Mouse (Mus musculus): ENCODE data around the gene Theg.

Gene Theg

DNA sequence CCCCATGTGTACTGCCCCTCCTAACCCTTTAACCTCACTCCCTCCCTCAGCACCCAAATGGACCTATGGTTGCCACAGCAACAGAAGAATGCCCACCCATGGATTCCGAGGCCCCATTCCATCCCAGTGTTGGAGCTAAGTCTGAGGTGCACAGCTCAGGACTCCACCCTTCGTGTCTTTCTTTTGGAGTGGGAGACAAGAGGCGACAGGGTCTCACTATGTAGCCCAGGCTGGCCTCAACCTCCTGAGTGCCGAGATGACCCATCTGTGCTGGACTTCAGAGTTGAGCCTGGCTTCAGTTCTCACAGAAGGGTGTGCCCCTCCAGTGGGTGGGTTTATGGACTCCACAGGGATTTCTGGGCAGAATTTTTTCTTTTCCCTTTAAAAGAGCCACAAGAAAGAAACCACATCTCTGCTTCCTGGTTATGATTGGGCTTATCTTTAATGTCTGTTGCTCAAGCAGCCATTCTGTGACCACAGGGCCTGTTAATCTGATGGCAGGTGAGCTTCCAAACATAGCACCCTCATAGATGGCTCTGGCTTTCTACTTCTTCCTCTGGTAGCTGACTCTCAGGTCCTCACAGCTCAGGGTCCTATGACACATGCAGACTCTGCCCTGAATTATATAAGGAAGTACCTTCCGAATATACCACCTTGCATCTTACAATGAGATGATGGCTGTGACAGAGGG lies at the start of gene Theg:
Gene Theg, minus strand, starts transcription at position 271 of the 691 bp plus-strand sequence.
- DNase-seq (ENCODE audit: extremely low read depth, low read depth) = no peak

DNA sequence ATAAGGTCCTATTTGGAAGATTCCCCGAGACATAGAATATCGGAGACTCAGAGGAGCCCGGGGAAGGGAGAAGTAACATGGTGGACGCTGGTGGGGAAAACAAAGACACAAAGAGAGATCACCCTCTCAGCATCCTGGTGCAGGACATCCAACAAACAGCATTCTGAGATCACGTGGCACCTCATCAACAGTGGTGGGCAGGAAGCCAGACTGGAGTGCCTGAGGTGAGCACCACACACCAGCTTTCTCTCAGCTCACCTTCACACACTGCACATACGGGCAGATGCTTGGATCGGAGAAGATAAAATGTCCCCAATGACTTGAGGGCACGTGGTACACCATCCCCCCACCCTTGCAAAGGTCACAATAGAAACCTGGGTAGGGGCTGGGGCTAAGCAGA lies 49.2 kb upstream of the Theg start:
- no peak for DNase-seq (ENCODE audit: extremely low read depth, low read depth)

DNA sequence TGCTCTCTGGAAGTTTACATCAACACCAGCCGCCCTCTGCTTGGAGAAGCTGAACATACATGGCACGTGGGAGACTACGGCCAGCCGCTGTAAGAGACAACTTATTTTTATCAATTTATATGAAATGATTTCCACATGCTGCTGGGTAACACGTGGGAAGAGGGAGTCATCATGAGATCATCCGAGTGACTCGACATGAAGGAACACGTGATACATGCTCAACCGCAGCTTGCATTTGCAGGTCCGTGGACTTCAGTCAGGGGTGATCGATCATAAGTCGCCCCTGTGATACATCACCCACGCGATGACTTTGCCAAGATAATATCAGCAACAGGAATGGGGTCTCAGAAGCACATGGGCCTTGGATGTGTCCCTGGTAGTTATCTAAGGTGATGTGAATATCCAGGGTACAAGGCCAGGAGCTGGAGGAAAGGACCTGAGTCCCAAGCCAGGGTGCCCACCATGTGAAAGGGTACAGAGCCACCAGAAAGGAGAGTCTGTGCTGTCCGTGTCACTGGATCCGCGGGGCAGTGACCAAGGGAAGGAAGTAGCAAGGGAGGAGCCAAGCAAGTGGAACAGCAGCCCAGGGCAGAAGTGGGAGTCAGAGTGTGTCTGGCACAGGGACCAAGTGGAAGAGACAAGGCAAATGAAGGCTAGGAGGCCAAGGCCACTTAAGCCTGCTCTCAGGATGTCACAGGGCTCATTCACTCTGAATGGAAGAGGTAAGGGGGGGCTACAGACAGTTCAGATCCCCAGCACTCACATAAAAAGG lies 46.1 kb upstream of the Theg start:
- DNase-seq (ENCODE audit: extremely low read depth, low read depth) = no peak

DNA sequence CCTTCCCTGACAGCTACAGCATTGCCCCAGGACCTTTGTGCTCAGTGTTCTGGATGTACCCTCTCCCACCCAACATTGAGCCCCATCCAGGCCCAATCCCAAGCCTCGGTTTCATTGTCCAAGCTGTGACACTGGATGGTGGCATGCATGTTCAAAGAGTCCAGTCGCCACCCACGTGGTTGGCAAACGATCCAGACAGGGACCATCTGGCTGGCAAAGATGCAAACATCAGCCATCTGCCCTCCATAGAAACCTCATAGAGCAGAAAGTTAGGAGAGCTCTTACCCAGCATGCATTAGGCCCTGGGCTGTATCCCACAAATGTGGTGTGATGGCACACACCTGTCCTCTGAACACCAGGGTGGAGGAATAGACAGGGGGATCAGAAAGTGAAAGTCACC lies 44.3 kb upstream of the Theg start:
- DNase-seq (ENCODE audit: extremely low read depth, low read depth) = no peak

DNA sequence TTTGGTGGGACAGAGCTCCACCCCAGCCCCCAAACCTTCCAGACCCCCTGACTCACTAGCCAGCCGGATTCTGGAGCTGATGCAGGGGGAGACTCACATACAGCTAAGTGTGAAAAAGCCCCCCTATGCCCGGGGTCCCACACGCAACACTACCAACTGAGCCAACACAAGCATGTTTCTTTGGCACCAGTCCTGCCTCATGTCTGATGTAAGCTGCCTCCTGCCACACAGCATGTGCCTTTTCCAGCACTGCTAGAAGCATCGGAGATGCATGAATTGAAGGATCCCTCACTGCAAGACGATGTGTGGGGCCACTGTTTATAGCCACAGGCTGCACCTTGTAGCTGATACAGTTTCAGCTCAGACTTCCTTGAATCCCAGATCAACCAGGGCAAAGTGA lies 41.2 kb upstream of the Theg start:
- no peak for DNase-seq (ENCODE audit: extremely low read depth, low read depth)

DNA sequence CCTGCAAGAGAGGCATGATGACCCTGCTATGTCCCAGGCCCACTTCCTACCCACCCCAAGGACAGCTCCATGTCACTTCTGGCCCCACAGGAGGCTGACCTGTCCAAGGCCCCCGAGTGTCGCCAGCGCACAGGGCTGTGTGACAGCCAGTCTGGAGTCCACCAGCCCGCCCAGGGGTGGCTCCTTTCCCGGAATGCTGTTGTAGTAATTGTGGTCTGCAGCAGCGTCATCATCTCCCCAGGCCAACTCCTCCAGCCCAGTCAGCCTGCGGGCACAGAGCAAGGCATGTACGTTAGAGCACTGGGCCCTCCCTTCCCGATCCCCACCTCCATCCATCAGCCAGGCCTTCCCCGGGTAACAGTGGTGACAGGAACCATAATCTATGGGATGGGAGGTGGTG lies 39.0 kb upstream of the Theg start:
- no peak for DNase-seq (ENCODE audit: extremely low read depth, low read depth)

DNA sequence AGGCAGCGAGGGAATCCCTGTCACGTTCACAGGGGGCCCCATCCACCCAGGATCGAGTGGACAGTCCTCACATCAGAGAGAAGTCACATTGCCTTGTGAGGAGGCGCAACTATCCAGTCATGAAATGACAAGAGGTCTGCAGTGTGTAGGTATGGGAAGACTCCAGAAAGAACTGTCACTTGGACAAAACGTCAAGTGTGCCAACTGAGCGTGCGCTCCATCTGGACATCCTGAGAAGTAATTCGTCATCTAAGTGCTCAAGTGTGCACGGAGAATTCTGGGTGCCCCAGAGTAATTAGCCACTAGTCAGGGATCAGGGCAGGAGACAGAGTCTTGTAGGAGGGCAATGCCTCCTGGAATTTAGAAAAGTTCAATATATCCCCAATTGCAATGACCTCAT lies 38.3 kb upstream of the Theg start:
- no peak for DNase-seq (ENCODE audit: extremely low read depth, low read depth)

DNA sequence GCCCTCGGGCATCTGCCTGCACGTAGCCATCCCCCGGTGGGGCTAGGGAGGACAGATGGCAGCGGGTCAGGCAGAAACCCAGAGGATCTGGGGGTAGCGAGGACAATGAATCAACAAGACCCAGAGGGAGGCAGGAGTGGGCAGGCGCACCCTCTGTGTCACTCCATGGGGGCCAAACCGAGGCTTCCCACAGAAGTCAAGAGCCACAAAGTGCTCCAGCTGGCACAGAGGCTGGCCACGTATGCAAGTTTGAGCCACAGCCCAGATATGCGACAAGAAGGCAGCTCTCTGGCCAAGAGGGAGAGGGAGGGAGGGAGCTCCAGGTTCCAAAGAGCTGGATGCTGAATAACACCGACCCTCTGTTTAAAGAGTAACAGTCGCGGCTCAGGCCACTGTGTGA lies 36.8 kb upstream of the Theg start:
- DNase-seq (ENCODE audit: extremely low read depth, low read depth) = no peak

DNA sequence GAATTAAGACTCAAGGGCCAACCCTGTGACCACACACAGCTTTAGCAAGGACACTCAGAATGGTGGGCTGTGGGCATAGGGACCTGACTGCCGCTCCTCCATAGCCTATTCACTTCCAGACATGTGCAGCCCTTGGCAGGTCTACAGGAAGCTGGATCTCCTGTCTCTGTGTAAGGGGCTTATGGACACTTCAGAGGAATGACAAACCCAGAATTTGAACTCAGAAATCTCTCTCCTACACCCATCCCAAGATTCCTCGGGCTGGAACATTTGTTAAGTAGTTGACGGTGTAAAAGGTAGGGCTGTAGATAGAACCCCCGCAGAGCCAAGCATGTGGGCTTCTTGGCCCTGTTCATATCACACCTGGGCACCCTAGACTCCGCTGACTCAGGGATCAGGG lies 29.2 kb upstream of the Theg start:
- no peak for DNase-seq (ENCODE audit: extremely low read depth, low read depth)

DNA sequence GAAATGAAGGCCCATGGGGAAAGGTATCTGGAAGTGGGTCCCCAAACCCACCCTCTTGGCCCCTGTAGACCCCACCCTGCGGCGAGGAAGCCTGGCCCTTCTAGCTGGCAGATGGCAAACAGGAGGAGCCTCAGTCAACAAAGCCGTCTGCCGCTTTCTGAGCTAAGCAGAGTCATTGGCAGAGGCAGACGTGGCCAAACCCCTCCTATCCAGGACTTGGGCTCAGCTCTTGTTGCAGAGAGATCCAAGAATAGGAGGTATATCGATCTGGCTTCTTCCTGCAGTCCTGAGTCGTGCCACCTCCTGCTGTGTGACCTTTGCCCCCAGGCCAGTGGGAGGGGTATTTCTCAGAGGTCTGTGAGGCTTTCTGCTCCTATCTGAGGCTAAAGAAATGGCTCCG lies 28.7 kb upstream of the Theg start:
- no peak for DNase-seq (ENCODE audit: extremely low read depth, low read depth)

DNA sequence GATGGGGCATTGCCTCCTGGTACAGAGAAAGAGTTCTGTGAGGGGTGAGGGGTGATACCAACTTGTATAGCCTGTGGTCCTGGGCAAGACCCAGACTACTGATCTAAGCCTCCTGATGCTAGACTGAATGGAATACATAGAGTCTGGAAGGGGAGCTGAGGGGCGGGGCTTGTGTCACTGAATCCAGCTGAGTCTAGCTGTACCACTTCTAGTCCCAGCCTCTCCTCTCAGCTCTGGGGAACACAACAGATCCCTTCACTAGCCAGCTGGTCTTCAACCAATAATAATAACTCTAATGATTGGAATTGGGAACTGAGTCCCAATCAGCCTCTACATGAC lies 27.1 kb upstream of the Theg start:
- no peak for DNase-seq (ENCODE audit: extremely low read depth, low read depth)

DNA sequence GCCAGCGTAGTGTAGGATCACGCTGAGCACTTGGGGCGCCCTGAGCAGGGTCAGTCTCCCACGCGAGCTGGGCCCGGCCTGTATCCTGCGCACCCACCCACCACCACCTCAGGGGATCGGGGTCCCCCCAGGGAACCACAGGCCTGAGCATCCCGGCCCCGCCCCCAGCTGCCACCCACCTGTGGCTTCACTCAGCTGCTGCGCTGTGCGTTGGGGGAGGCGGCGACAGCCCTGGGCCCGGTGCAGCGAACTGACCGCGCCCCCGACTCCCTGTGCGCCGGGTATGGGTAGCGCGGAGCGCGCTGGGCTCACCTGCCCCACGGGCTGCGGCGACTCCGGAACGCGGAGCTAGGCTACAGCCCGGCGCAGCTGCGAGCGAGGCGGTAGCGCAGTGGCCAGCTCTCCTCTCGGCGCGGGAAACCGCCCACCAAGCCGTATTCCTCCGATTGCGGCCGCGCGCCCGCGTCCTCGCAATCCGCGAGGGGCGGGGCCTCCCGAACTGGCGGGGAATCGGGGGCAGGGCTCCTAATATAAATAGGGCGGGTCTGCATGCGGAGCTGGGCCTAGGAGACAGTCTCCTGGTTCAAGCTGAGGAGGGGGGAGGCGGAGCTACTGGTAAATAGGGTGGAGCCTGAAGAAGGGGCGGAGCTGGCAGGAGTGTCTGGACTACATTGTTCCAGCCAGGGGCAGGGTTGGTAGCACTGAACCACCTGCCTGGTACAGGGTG lies 26.6 kb upstream of the Theg start, which contains the start of gene C2cd4c:
Gene C2cd4c, minus strand, starts transcription at position 448 of the 727 bp plus-strand sequence.
- DNase-seq (ENCODE audit: extremely low read depth, low read depth) = peak; percentile 76

DNA sequence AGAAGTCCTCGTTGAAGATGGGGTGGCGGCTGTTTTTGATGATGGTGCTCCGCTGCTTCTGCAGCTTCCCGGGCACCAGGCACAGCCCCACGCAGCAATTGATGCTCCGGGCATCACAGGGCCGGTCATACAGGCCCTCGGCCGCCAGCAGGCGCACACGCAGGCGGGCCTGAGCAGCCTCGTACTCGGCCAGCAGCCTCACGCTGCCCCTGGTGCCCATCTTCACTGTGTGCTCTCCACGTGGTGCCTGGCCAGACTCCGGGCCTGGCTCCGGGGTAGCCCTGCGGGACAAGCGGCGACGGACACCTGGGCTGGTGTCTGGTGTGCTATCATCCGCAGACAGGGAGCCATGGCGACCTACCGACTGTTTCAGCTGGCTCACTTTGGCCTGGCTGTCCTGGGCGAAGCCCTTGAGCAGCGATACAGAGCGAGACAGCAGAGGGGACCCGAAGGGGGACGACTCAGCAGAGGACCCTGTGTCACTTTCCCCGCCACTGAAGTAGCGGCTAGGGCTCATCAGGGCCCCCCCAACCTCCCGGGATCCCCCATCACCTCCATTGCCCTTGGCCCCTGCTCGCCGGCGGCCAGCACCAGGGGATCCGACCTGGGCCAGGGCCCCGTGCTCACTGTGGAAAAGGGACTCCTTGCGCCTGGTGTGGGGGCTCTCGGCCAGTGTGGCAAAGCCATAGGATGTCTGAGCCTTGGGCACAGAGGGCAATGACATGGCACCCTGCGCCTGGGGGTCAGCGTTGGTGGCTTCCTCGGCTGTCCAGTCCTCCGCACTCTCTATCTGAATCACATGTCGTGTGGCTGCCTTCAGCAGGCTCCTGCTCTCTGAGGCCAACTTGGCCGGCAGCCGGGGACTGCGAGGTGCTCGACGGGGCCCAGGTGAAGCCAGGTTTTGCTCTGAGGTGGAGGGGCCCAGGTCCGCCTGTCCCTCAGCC lies 25.3 kb upstream of the Theg start:
- DNase-seq (ENCODE audit: extremely low read depth, low read depth) = no peak

DNA sequence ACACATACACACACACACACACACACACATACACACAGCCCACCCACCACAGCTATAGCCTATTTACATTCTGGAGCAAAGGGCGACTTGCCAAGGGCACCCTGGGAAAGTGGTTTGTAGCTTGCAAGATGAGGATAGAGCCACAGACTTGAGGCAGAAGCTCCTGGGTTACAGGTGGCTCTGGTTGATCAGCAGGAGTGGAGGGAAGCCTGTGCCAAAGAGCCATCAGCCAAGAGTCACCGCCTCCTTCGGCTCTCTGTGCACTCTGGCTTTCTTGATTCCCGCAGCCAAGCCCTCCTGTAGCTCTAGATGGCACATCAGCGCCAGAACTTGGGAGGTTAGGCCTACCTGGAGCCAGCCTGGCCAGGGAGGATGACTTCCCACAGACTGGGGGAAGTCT lies 24.2 kb upstream of the Theg start:
- DNase-seq (ENCODE audit: extremely low read depth, low read depth) = no peak

DNA sequence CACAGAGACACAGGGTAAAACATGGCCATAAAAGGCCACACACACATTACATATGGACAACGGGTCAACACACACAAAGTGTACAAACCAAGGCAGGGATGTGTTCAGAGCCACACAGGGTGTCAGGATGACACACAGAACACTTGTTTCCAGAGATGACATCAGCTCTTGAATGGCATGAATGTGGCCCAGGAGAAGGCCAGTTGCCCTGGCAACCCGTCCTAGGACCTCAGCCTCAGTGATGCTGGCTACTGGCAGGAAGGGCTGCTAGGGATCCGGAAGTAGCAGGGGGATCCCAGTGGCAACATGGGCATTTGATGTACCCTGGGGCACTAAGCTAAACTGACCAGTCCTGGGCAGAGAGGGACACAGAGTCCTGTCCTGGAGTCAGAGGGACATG lies 22.1 kb upstream of the Theg start:
- DNase-seq (ENCODE audit: extremely low read depth, low read depth) = no peak

DNA sequence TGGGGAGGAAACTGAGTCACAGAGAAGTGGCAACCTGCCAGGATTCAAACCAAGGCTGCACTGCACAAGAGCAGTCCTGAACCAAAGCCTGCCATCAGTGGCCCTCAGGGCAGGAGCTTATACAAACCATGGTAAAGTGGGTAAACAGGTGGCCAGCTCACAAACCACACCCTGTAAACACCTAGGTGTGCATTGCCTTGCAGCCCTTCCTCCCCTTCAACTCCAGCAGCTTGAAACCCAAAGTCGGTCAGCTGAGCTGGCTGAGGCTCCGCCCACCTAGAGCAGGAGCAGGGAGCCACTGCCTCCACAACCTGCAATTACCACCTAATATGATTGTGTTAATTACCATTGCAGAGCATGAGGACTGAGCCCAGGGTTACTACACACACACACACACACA lies 20.8 kb upstream of the Theg start:
- no peak for DNase-seq (ENCODE audit: extremely low read depth, low read depth)

DNA sequence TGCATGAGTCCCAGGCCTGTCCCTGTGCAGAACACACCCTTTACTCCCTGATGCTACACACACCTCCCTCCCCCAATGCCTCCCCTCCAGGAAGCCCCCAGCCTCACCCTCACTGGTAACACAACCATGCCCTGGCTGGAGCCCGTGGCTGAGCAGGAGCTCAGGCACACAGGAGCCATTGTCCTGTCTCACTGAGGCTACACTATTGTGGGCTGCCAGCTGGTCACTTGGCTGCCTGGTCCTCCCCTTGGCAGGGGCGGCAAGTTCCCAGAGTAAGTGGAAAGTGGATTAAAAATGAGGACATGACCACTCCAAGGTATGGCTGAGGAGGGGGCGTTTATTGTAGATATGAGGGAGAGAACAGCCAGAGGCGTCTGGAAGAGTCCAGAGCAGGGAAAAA lies 19.4 kb upstream of the Theg start:
- no peak for DNase-seq (ENCODE audit: extremely low read depth, low read depth)

DNA sequence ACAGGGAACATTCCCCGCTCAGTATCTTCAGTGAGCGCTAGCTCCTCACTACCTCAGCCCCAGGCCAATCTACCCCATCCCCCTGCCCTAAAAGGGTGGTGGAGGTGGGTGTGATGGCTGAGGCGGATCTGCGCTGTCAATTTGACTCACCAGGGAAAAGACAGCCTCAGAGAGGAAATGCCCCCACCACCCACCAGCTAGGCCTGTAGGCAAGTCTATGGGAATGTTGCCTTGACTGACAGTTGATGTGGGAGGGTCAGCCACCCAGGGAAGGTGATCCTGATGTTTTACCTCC lies 10.8 kb upstream of the Theg start:
- no peak for DNase-seq (ENCODE audit: extremely low read depth, low read depth)

DNA sequence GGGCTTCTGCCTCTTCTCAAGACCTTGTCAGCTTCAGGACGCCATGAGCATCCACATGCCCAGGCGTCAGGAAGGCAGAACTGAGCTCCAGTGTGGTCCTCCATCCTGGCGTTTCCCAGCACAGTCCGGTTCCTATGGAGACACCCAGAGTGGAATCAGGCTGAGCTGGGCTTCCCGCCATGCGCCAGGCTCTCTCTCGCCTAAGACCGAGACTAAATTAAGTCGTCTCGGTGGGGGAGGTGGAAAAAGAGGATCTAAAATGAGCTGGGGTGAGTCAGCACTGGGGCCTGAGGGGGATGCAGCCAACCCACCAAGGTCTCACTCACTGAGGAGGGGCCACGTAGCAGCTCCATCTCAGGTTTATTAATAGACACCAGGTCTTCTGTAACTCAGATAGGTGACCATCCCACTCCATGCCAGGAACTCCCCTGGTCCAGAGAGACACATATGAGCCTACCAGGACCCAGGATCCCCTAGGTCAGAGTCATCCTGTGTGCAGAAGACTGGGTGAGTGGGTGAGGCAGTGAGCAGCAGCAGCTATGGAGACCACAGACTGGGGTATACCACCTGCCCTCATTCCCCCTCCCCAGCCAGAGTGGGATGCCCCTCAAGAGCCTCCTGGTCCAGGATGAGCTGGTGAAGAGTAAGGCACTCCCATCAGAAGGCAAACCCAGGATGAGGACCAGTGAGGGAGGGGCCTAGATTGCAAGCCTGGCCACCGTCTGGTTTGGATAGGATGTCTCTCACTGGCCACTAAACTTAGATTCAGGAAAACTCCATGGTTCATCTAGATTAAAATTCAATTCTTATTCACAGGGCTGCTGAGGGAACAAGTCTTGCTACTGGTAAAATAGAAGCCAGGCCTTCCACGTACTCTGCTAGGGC lies 10.2 kb upstream of the Theg start:
- no peak for DNase-seq (ENCODE audit: extremely low read depth, low read depth)

DNA sequence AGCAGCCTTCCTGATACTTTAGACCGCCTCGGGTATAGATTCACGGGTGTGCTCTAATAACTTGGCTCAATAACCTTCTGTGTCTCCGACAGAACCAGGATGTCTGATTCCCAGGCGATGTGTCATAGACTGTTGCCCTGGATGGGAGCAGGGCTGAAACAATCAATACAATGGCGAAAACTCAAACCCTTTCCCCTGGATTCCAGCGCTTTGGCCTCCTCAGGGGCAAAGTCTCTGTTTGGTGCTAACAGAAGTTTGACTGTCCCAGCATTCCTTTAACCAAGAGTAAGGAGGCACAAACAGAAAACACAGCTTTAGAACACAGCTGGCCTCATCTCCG lies 8.4 kb upstream of the Theg start:
- DNase-seq (ENCODE audit: extremely low read depth, low read depth) = no peak

All from MEL-GATA-1-ER (cell line).